Mouse (Mus musculus) heart, postnatal 36 days (tissue): Measurements from ENCODE around the gene Map3k6. TPM values are rescaled to one million over a fixed set of nuclear protein-coding genes. Genes with fewer than 3 reads are reported as not detected.

Source experiments
- DNase-seq, 2 experiments: peaks; one replicate each; pipeline ENCODE4 v3.0.0; 2021 to 2022
- intact Hi-C: fragments of 180-260 bp; cut with DNase I; formaldehyde crosslinking; loops from one replicate; pipeline ENCODE4 v1.15.1; 2025
- total RNA-seq, 2 experiments: library from RNA; stranded (reverse); gene quantifications; 2 replicates each; pipeline ENCODE4 v1.2.3; 2021

The Map3k6 gene
- total RNA-seq, 2 experiments from 2014 or later: 15.5 to 20.1 TPM

- intact Hi-C loops: loop anchor here (2.0 kb wide), 1 partner anchor 204 kb away; no protein-coding TSS in a partner anchor
- DNase-seq: peak; percentile 80 to 83
Observed at GRCm38 (mm10) chr4:133212562-133213267, 27.9 kb upstream of the Map3k6 start.

- DNase-seq: no peak
Observed at GRCm38 (mm10) chr4:133213268-133213590, 27.4 kb upstream of the Map3k6 start.

GRCm38 (mm10) chr4:133213661-133214060 is 27.0 kb upstream of the Map3k6 start:
- no peak for DNase-seq
- intact Hi-C loops: loop anchor here (2.0 kb wide), 1 partner anchor 205 kb away; no protein-coding TSS in a partner anchor

More at GRCm38 (mm10) chr4:133213268-133213590, 27.4 kb upstream of the Map3k6 start:
- intact Hi-C loops: loop anchor here (2.0 kb wide), 1 partner anchor 204 kb away; no protein-coding TSS in a partner anchor

GRCm38 (mm10) chr4:133217641-133218040 is 23.0 kb upstream of the Map3k6 start:
- intact Hi-C loops: loop anchor here (1.0 to 5.0 kb wide), 2 partner anchors 81 to 270 kb away; no protein-coding TSS in a partner anchor
- DNase-seq: peak; percentile 72 to 74

GRCm38 (mm10) chr4:133218745-133219144 is 21.9 kb upstream of the Map3k6 start:
- DNase-seq: no peak
- intact Hi-C loops: loop anchor here (5.0 kb wide), 1 partner anchor 271 kb away; no protein-coding TSS in a partner anchor

- intact Hi-C loops: no loop called here
- DNase-seq: no peak
Observed at GRCm38 (mm10) chr4:133220656-133221055, 20.0 kb upstream of the Map3k6 start.

- no peak for DNase-seq
- intact Hi-C loops: no loop called here
Observed at GRCm38 (mm10) chr4:133221701-133222100, 18.9 kb upstream of the Map3k6 start.

GRCm38 (mm10) chr4:133223875-133224274 is 16.7 kb upstream of the Map3k6 start:
- intact Hi-C loops: no loop called here
- DNase-seq: no peak

- DNase-seq: peak; percentile 54 to 59
- intact Hi-C loops: no loop called here
Observed at GRCm38 (mm10) chr4:133226073-133226472, 14.5 kb upstream of the Map3k6 start.

- no peak for DNase-seq
- intact Hi-C loops: no loop called here
Observed at GRCm38 (mm10) chr4:133227636-133228035, 13.0 kb upstream of the Map3k6 start.

- no peak for DNase-seq
- intact Hi-C loops: no loop called here
Observed at GRCm38 (mm10) chr4:133229582-133229981, 11.0 kb upstream of the Map3k6 start.

GRCm38 (mm10) chr4:133233285-133233976 is 7.2 kb upstream of the Map3k6 start:
- intact Hi-C loops: loop anchor here (2.0 kb wide), 1 partner anchor 65 kb away; no protein-coding TSS in a partner anchor
- DNase-seq: peak; percentile 53 to 59

- intact Hi-C loops: loop anchor here (2.0 kb wide), 1 partner anchor 16 kb away; no protein-coding TSS in a partner anchor
- no peak for DNase-seq
Observed at GRCm38 (mm10) chr4:133234771-133235170, 5.8 kb upstream of the Map3k6 start.

GRCm38 (mm10) chr4:133235415-133235814 is 5.2 kb upstream of the Map3k6 start:
- intact Hi-C loops: loop anchor here (2.0 kb wide), 1 partner anchor 15 kb away; no protein-coding TSS in a partner anchor
- no peak for DNase-seq

- no peak for DNase-seq
- intact Hi-C loops: no loop called here
Observed at GRCm38 (mm10) chr4:133237911-133238310, 2.7 kb upstream of the Map3k6 start.

GRCm38 (mm10) chr4:133240934-133241908 is 603 bp downstream of the Map3k6 start:
- intact Hi-C loops: no loop called here
- peak; percentile 94 to 96 for DNase-seq

- DNase-seq: no peak
- intact Hi-C loops: no loop called here
Observed at GRCm38 (mm10) chr4:133241910-133242309, 1.3 kb downstream of the Map3k6 start.

GRCm38 (mm10) chr4:133242710-133243109 is 2.1 kb downstream of the Map3k6 start:
- DNase-seq: no peak
- intact Hi-C loops: no loop called here

GRCm38 (mm10) chr4:133243538-133243937 is 2.9 kb downstream of the Map3k6 start:
- intact Hi-C loops: no loop called here
- no peak for DNase-seq

GRCm38 (mm10) chr4:133244289-133244688 is 3.7 kb downstream of the Map3k6 start:
- no peak for DNase-seq
- intact Hi-C loops: no loop called here
